ENCODE assay signal across 24 mouse cellular contexts in the genomic region with DNA sequence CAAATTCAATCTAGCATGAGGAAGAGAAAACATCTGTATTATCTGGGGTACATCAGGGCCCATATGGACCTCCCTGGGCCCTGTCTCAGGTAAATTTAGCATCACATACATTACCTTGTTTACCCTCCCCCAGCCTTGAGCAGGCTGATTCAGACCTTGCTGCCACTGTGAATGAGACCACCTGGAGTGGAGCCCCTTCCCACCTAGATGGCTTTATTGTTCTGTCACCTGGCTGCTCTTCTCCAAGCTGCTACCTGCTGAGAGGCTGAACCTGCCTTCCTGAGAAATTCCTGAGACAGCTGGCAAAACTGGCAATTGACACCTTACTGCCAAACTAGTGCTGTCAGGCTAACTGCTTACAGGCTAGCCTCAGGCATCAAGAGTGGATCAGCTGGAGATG.
"Had no signal": no experiment of that assay in that cellular context is flagged by ENCODE, and none has a peak within 500 bp of the region (broad histone marks: within the 10 kb centered on the region; RNA-seq: fewer than 3 reads in every experiment).

No protein-coding gene starts in this region.

- H3K9me3 ChIP-seq: heart, embryonic 13.5 days; heart, embryonic 15.5 days; hindbrain, embryonic 10.5 days; hindbrain, embryonic 12.5 days; kidney, embryonic 15.5 days; limb, embryonic 13.5 days; limb, embryonic 15.5 days; liver, embryonic 12.5 days had no signal

- H3K4me3 ChIP-seq: heart, adult 2 months; heart, embryonic 13.5 days; heart, embryonic 15.5 days; hindbrain, embryonic 10.5 days; hindbrain, embryonic 12.5 days; kidney, embryonic 15.5 days; limb, embryonic 13.5 days; limb, embryonic 15.5 days; liver, embryonic 12.5 days had no signal

- H3K9ac ChIP-seq: heart, embryonic 13.5 days; heart, embryonic 15.5 days; hindbrain, embryonic 12.5 days; hindbrain, embryonic 14.5 days; kidney, embryonic 15.5 days; limb, embryonic 13.5 days; limb, embryonic 15.5 days; liver, embryonic 12.5 days; liver, embryonic 14.5 days had no signal

- H3K4me1 ChIP-seq: heart, embryonic 13.5 days; heart, embryonic 15.5 days; hindbrain, embryonic 10.5 days; hindbrain, embryonic 12.5 days; kidney, embryonic 15.5 days; limb, embryonic 13.5 days; limb, embryonic 15.5 days; liver, embryonic 12.5 days had no signal

- H3K27me3 ChIP-seq: heart, embryonic 13.5 days; heart, embryonic 15.5 days; hindbrain, embryonic 12.5 days; kidney, embryonic 15.5 days; limb, embryonic 13.5 days; limb, embryonic 15.5 days; liver, embryonic 12.5 days had no signal

- H3K36me3 ChIP-seq: heart, embryonic 13.5 days; heart, embryonic 15.5 days; hindbrain, embryonic 10.5 days; hindbrain, embryonic 12.5 days; kidney, embryonic 15.5 days; limb, embryonic 13.5 days; limb, embryonic 15.5 days; liver, embryonic 12.5 days had no signal

- DNase-seq: gastrocnemius, postnatal 14 days; gastrocnemius, postnatal 36 days; heart, adult 11 months; heart, adult 2 months; heart, postnatal 4 days; kidney, adult 11 months; kidney, adult 2 months; kidney, adult 9 months; kidney, postnatal 14 days; kidney, postnatal 36 days; layer of hippocampus, adult 9-11 months; layer of hippocampus, postnatal 36 days; left cerebral cortex, postnatal 4 days had no signal

- H3K27ac ChIP-seq: heart, adult 2 months; heart, embryonic 13.5 days; heart, embryonic 15.5 days; hindbrain, embryonic 10.5 days; hindbrain, embryonic 12.5 days; hindbrain, embryonic 14.5 days; kidney, embryonic 15.5 days; kidney, postnatal 0 days; limb, embryonic 13.5 days; limb, embryonic 15.5 days; liver, embryonic 12.5 days; liver, embryonic 14.5 days had no signal
